Mouse (Mus musculus) forebrain, embryonic 10.5 days (tissue): ENCODE data around the gene Mpp4. TPM values are rescaled to one million over a fixed set of nuclear protein-coding genes. Genes with fewer than 3 reads are reported as not detected.

Source experiments
- DNase-seq: peaks from one replicate; pipeline ENCODE4 v3.0.0-alpha.2; 2017; ENCODE audit warnings: low spot score; ENCODE audit errors: extremely low spot score
- H3K27ac ChIP-seq: fragments of 300-500 bp; sonication (generic); 2 replicates; pipeline ENCODE4 v1.5.1; 2016; ENCODE audit warnings: mild to moderate bottlenecking
- H3K27me3 ChIP-seq: fragments of 300-500 bp; sonication (generic); 2 replicates; pipeline ENCODE4 v1.6.1; 2016; ENCODE audit warnings: mild to moderate bottlenecking; ENCODE audit not compliant: poor library complexity, severe bottlenecking
- H3K36me3 ChIP-seq: fragments of 300-500 bp; sonication (generic); replicated peaks from 2 replicates; pipeline ENCODE4 v1.6.1; 2016; ENCODE audit warnings: mild to moderate bottlenecking, moderate library complexity
- H3K4me1 ChIP-seq: fragments of 300-500 bp; sonication (generic); 2 replicates; pipeline ENCODE4 v1.6.1; 2016
- H3K4me3 ChIP-seq: fragments of 300-500 bp; sonication (generic); 2 replicates; pipeline ENCODE4 v1.5.1; 2016; ENCODE audit warnings: mild to moderate bottlenecking, moderate library complexity
- H3K9me3 ChIP-seq: fragments of 300-500 bp; sonication (generic); 2 replicates; pipeline ENCODE4 v1.6.1; 2016; ENCODE audit warnings: mild to moderate bottlenecking, moderate library complexity
- WGBS: fragments of 180-500 bp; shearing (Covaris S2); methylation state at CpG from one replicate; pipeline ENCODE4 v1.1.7; 2016; 5-methylcytosine and 5-hydroxymethylcytosine counted together
- polyA plus RNA-seq: library from polyadenylated mRNA; unstranded; fragments of >200 nt; fragmentation: Nextera tagmentation; extraction: Ambion mirVana; gene quantifications from 2 replicates; pipeline ENCODE4 v1.2.1, GENCODE M21; 2016

The Mpp4 gene
- polyA plus RNA-seq, result 0.14 and 0.20 TPM in 2 replicates

GRCm38 (mm10) chr1:59163030-59163461, at the start of gene Mpp4:
TSS of gene Mpp4 (minus strand) at chr1:59163389.
- H3K36me3 ChIP-seq, result peaks cover 33% of the 10 kb centered on the region
- H3K4me3 ChIP-seq, result no peak within 1 kb of the TSS
- 23% methylated on average over 12 of the region's 12 CpGs for WGBS
- peaks cover 24% of the 10 kb centered on the region for H3K4me1 ChIP-seq
- no peak within 1 kb of the TSS for H3K27ac ChIP-seq
- no peak for DNase-seq
- H3K27me3 ChIP-seq, result peaks cover 10% of the 10 kb centered on the region; the same call in 1 of the 2 replicates
- no peaks in the 10 kb centered on the region for H3K9me3 ChIP-seq

DNA sequence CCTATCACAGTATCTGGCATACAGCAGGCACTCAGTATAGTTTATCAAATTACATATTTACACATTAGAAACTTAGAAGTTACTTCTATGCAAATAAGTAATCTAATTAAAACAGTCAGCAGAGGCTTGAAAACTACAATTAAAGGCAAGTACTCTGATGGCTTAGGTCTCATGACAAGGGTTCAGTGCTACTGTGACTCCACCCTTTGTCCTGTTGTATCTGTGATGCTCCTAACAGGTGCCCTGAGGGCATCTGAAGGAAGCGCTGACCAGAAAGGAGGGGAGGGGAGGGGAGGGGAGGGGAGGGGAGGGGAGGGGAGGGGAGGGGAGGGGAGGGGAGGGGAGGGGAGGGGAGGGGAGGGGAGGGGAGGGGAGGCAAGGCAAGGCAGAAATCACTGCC, 49.8 kb upstream of the Mpp4 start:
- whole genome bisulfite sequencing, result no CpG with 5 or more reads among the region's 1 CpGs
- Histone ChIP-seq H3K4me1 (no peaks in the 10 kb centered on the region), H3K27ac (no peak overlapping the region), H3K4me3 (no peak overlapping the region), H3K36me3 (peaks cover 35% of the 10 kb centered on the region), H3K9me3 (no peaks in the 10 kb centered on the region), H3K27me3 (no peaks in the 10 kb centered on the region)
- no peak for DNase-seq

GRCm38 (mm10) chr1:59212076-59212779, 49.0 kb upstream of the Mpp4 start:
- Histone ChIP-seq H3K9me3 (no peaks in the 10 kb centered on the region), H3K4me3 (no peak overlapping the region), H3K36me3 (peaks cover 33% of the 10 kb centered on the region), H3K4me1 (no peaks in the 10 kb centered on the region), H3K27me3 (no peaks in the 10 kb centered on the region), H3K27ac (no peak overlapping the region)
- DNase-seq, result no peak
- 89% methylated on average over 5 of the region's 5 CpGs for WGBS

- no peak for DNase-seq
- no peaks in the 10 kb centered on the region for H3K27me3 ChIP-seq
- H3K36me3 ChIP-seq, result peaks cover 33% of the 10 kb centered on the region
- H3K4me3 ChIP-seq, result no peak overlapping the region
- H3K4me1 ChIP-seq, result no peaks in the 10 kb centered on the region
- no peak overlapping the region for H3K27ac ChIP-seq
- no peaks in the 10 kb centered on the region for H3K9me3 ChIP-seq
- WGBS, result 92% methylated on average over 4 of the region's 4 CpGs
Observed at GRCm38 (mm10) chr1:59211651-59212050, 48.5 kb upstream of the Mpp4 start.

DNA sequence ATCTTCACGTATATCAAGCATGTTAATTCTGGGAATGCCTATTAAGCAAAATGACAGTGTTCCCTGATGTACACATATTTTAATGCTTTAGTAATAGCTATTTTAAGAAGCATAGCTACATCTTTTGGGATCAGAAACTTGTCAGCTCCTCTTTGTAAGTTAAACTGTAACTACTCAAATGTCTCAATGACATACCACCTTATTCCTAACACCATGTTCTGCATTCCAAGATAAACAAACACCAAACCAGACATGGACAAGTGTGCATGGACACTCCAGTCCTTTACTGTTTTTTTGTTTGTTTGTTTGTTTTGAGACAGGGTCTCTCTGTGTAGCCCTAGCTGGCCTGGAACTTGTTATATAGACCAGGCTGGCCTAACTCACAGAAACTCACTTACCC, 45.1 kb upstream of the Mpp4 start:
- Histone ChIP-seq H3K4me3 (no peak overlapping the region), H3K27me3 (no peaks in the 10 kb centered on the region), H3K27ac (no peak overlapping the region), H3K4me1 (no peaks in the 10 kb centered on the region), H3K36me3 (peaks cover 17% of the 10 kb centered on the region), H3K9me3 (no peaks in the 10 kb centered on the region)
- whole genome bisulfite sequencing, result 92% methylated on average over 1 of the region's 1 CpGs
- no peak for DNase-seq

DNA sequence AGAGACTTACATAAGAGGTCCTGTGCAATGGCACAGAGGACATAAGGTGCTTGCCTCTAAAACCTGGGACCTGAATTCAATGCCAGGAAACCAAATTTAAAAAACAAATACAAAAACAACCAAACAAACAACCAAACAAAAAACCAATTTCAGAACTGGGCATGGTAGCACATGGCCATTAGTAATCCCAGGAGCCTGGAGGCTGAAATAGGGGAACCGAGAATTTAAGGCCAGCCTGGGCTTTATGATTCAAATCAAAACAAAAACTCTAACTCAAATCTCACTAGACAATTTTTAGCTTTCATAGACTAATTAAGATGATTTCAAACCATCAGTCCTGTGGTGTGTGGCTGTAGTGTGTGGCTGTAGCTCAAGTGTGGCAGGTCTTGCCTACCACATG, 41.3 kb upstream of the Mpp4 start:
- no peak for DNase-seq
- Histone ChIP-seq H3K9me3 (no peaks in the 10 kb centered on the region), H3K4me1 (no peaks in the 10 kb centered on the region), H3K4me3 (no peak overlapping the region), H3K27me3 (no peaks in the 10 kb centered on the region), H3K36me3 (peaks cover 28% of the 10 kb centered on the region), H3K27ac (no peak overlapping the region)
- WGBS, result 88% methylated on average over 1 of the region's 1 CpGs

DNA sequence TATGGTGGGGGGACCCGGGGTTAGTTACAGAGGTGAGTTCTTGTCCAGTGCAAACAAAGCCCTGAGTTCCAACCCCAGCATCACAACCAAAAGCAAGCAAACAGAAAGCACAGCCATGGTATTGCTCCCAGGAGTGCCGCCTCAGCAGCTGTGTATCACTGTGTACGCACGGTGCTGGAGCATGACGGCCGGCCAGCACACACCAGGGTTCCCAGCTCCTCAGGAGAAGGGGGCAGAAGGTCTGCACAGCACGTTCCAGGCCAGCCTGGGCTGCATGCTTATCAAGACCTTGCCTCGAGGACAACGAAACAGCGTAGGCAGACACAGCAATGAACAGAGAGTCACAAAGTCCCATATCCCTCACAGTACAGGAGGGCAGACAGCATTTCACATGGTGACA, 39.2 kb upstream of the Mpp4 start:
- H3K9me3 ChIP-seq, result no peaks in the 10 kb centered on the region
- H3K4me3 ChIP-seq, result no peak overlapping the region
- no peaks in the 10 kb centered on the region for H3K27me3 ChIP-seq
- peaks cover 31% of the 10 kb centered on the region for H3K36me3 ChIP-seq
- H3K4me1 ChIP-seq, result no peaks in the 10 kb centered on the region
- 94% methylated on average over 10 of the region's 10 CpGs for WGBS
- H3K27ac ChIP-seq, result no peak overlapping the region
- no peak for DNase-seq

DNA sequence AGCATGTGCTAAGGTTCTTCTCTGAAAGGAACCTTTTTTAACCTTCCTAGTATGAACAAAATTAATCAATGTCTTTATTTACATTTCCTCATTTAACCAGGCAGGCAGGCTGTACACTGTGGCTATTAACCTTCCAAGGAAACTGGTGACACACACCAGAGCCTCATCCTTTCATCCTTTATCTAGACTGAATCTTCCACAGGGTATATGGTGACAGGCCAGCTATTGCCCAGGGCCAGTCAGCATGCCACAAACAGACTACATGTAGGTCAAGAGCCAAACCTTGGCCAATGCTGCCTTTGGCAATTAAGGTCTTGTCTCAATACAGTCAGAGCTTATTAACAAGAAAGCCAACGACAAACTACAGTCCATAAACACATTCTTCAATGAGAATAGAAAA, 38.4 kb upstream of the Mpp4 start:
- no peaks in the 10 kb centered on the region for H3K9me3 ChIP-seq
- 91% methylated on average over 1 of the region's 1 CpGs for WGBS
- no peak overlapping the region for H3K27ac ChIP-seq
- no peak for DNase-seq
- no peaks in the 10 kb centered on the region for H3K27me3 ChIP-seq
- H3K4me1 ChIP-seq, result no peaks in the 10 kb centered on the region
- peaks cover 31% of the 10 kb centered on the region for H3K36me3 ChIP-seq
- H3K4me3 ChIP-seq, result no peak overlapping the region

GRCm38 (mm10) chr1:59200960-59201359, 37.8 kb upstream of the Mpp4 start:
- no peaks in the 10 kb centered on the region for H3K9me3 ChIP-seq
- no peak overlapping the region for H3K27ac ChIP-seq
- peaks cover 34% of the 10 kb centered on the region for H3K36me3 ChIP-seq
- 89% methylated on average over 5 of the region's 5 CpGs for WGBS
- DNase-seq, result no peak
- H3K4me3 ChIP-seq, result no peak overlapping the region
- H3K4me1 ChIP-seq, result no peaks in the 10 kb centered on the region
- H3K27me3 ChIP-seq, result no peaks in the 10 kb centered on the region

GRCm38 (mm10) chr1:59194979-59195378, 31.8 kb upstream of the Mpp4 start:
- no peaks in the 10 kb centered on the region for H3K4me1 ChIP-seq
- no peak overlapping the region for H3K4me3 ChIP-seq
- no peaks in the 10 kb centered on the region for H3K9me3 ChIP-seq
- H3K27ac ChIP-seq, result no peak overlapping the region
- H3K27me3 ChIP-seq, result no peaks in the 10 kb centered on the region
- H3K36me3 ChIP-seq, result peaks cover 51% of the 10 kb centered on the region
- WGBS, result 89% methylated on average over 6 of the region's 6 CpGs
- DNase-seq, result no peak

DNA sequence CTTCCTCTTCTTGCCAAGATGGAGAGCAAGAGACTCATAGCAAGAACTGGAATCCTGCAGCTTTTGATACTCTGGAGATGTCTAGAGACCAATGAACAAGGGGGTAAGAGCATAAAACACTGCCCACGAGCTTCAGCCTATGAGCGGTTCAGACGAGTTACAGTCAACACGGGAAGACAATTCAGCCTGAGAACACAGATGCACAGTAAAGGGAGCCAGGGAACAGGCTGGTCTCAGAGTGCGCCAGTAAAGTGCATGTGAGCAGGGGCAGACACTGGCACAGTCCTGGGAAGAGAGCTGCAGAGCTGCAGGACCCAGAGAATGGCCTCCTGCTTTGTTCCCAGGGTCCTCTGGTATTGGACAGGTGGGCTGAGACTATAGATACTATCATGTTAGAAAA, 24.6 kb upstream of the Mpp4 start:
- no peaks in the 10 kb centered on the region for H3K4me1 ChIP-seq
- H3K9me3 ChIP-seq, result no peaks in the 10 kb centered on the region
- H3K27ac ChIP-seq, result no peak overlapping the region
- H3K36me3 ChIP-seq, result peaks cover 36% of the 10 kb centered on the region
- no peak overlapping the region for H3K4me3 ChIP-seq
- no peaks in the 10 kb centered on the region for H3K27me3 ChIP-seq
- DNase-seq, result no peak
- WGBS, result 86% methylated on average over 5 of the region's 5 CpGs

DNA sequence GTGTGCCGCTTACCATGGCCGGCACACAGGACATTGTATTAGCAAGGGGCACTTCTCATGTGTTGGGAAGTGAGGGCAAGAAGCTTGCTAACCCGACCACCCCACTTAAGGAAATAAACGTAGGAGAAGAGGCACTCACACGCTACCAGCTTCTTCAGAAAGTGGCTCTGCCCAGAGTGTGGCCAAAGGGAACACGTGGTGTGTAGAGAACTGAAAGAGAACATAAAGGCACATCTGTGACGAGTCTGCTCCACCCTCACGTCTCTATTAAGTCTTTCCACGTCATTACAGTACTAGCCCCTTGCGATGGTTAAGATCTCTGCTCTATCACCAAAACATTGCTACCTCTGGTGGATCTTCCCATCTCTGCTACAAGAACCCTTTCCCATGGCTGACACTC, 23.1 kb upstream of the Mpp4 start:
- Histone ChIP-seq H3K4me3 (no peak overlapping the region), H3K4me1 (no peaks in the 10 kb centered on the region), H3K27me3 (no peaks in the 10 kb centered on the region), H3K9me3 (no peaks in the 10 kb centered on the region), H3K27ac (no peak overlapping the region), H3K36me3 (peaks cover 35% of the 10 kb centered on the region)
- 88% methylated on average over 10 of the region's 10 CpGs for WGBS
- DNase-seq, result no peak

DNA sequence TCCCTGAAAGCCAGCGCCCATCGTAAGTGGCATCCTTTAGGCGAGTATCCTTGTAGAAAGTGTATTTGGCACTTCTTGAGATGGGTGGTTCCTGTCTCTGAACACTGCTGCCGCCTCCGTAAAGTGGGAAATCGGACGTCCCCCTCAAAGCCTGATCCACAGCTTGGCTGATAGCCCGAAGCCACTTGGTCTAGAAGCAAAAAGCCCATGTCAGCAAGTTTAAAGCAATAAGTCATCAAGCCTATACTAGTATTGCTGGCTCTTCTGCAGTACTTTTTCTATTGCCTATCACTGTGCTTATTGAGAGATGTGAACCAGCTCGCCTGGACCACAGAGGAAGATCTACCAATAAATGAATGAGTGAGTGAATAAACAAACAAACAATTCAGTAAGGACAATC, 22.2 kb upstream of the Mpp4 start:
- WGBS, result 93% methylated on average over 9 of the region's 9 CpGs
- Histone ChIP-seq H3K4me1 (no peaks in the 10 kb centered on the region), H3K27ac (no peak overlapping the region), H3K27me3 (no peaks in the 10 kb centered on the region), H3K9me3 (no peaks in the 10 kb centered on the region), H3K4me3 (no peak overlapping the region), H3K36me3 (peaks cover 26% of the 10 kb centered on the region)
- no peak for DNase-seq

GRCm38 (mm10) chr1:59183045-59183444, 19.9 kb upstream of the Mpp4 start:
- no peaks in the 10 kb centered on the region for H3K4me1 ChIP-seq
- WGBS, result 92% methylated on average over 4 of the region's 4 CpGs
- no peak for DNase-seq
- H3K27me3 ChIP-seq, result no peaks in the 10 kb centered on the region
- peaks cover 40% of the 10 kb centered on the region for H3K36me3 ChIP-seq
- H3K27ac ChIP-seq, result no peak overlapping the region
- no peak overlapping the region for H3K4me3 ChIP-seq
- no peaks in the 10 kb centered on the region for H3K9me3 ChIP-seq
